Mouse (Mus musculus): ENCODE measurements around the gene Castor1.
A peak's percentile ranks its signal among the peaks of the same experiment; 100 is the strongest.

Castor1 gene

DNA sequence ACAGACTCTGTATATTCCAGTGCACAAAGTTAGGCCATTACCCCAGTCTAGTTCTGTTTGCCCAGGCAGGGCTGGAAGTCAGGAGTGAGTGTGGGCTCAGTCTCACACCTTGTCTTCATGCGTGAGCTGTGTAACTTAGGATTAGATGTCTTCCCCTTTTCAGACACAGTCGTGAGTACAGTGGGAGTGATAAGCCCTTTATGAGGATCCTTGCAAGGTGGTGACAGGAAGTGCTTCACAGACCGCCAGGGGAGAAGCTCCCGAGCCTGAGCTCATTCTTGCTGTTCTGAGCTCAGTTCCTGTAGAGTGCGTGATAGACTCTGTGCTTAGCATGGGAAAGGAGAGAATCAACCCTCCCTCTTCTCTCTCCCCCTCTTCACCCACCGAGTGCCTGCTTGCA lies 11.5 kb upstream of the Castor1 start:
- no peak for DNase-seq (ENCODE audit: low read depth, low spot score)

DNA sequence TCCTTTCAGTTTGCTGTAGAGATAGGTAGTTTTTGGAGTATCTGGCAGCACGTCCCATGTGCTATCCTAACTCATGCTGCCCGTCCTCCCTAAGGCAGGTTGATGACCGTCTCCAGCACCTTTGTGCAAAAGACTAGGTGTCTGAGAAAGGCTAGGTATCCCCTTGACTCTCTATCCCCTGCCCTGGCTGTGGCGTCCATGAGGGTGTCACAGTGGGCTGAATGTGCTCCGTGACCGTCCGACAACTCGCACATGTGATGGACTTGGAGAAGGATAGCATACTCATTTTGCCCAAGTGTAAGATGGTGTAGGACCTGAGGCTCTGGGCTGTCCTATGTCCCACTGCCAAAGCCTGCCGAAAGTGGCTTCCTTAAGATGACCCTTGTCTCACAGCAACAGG lies 10.4 kb upstream of the Castor1 start:
- DNase-seq (ENCODE audit: low read depth, low spot score): no peak

- no peak for DNase-seq (ENCODE audit: low read depth, low spot score)
These were observed 8.5 kb upstream of the Castor1 start for GRCm38 (mm10) chr11:4209556-4209955.

DNA sequence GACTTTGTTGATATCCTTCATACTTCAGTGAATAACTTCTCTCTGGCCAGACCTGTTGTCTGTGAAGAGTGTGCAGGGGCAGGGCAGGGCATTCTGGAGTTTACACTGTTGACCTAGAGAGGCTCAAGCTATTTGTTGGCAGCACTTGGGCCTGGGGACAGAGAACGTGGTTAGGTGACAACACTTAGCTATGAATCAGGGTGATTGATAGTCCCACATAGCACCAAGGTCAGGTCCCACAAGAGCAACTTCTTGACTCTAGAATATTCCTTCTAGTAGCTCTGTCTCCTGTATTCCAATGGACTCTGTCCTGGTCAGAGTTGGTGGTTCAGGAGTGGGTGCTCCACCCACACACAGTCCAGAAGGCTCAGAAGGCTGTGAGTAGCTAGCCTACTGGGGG lies 7.2 kb upstream of the Castor1 start:
- no peak for DNase-seq (ENCODE audit: low read depth, low spot score)

- no peak for DNase-seq (ENCODE audit: low read depth, low spot score)
These were observed 4.9 kb upstream of the Castor1 start for GRCm38 (mm10) chr11:4213107-4213506.

DNA sequence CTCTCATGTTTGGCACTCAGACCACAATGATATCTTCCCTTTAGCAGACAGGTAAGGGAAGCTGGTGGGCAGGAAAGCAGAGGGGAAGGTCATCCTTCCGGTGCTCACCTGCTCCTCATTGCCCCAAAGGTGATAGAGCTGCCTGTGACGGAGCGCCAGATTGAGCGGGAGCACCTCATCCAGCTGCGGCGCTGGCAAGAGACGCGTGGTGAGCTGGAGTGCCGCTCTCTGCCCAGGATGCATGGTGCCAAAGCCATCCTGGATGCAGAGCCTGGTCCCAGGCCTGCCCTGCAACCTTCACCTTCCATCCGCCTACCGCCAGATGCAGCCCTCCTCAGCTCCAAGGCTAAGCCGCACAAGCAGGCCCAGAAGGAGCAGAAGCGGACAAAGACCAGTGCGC lies 3.5 kb upstream of the Castor1 start:
- DNase-seq (ENCODE audit: low read depth, low spot score): no peak

DNA sequence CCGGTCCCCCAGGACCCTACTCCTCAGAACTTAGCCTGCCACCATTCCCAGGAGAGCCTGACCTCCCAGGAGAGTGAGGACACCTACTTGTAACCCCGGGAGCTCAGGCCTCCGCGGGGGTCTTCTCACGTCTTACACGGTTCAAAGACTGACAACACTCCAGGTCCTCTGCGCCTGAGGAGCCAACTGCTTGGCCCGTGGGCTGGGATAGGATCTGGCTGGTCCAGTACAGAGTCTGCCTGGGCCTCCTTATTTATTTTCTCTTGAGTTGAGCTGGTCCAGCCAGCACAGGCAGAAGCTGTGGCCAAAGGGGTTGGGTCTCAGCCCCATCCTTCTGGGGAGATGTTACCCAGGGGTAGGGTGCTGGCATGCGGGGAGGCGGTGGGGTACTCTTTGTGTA lies 3.0 kb upstream of the Castor1 start:
- no peak for DNase-seq (ENCODE audit: low read depth, low spot score)

GRCm38 (mm10) chr11:4216248-4217000 lies 1.6 kb upstream of the Castor1 start:
- no peak for DNase-seq (ENCODE audit: low read depth, low spot score)

GRCm38 (mm10) chr11:4218637-4219036 lies 612 bp downstream of the Castor1 start:
- no peak for DNase-seq (ENCODE audit: low read depth, low spot score)

DNA sequence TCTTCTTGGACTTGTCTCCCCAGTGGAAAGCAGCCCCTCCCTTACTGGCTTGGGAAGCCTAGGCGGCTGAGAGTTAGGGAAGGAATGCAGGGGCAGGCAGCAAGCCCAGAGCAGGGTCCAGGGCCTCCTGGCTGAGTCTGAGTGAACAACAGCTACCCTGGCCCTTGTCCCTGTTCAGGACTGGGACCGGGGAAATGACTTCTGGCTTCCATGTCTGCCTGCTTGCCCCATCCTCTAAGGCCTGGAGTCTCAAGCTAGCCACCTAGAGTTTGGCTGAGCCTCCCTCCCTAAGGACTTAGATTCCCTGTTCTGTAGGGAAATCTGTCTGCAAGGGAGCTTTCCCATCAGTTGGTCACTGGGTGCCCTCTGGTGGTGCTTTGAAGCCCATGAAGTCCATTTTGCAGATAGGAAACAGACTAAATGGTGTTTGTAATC lies 1.3 kb downstream of the Castor1 start:
- DNase-seq (ENCODE audit: low read depth, low spot score): peak; percentile 37

- DNase-seq (ENCODE audit: low read depth, low spot score): no peak
These were observed 1.9 kb downstream of the Castor1 start for GRCm38 (mm10) chr11:4219908-4220307.

- DNase-seq (ENCODE audit: low read depth, low spot score): peak; percentile 20
These were observed 2.7 kb downstream of the Castor1 start for GRCm38 (mm10) chr11:4220443-4221400.

DNA sequence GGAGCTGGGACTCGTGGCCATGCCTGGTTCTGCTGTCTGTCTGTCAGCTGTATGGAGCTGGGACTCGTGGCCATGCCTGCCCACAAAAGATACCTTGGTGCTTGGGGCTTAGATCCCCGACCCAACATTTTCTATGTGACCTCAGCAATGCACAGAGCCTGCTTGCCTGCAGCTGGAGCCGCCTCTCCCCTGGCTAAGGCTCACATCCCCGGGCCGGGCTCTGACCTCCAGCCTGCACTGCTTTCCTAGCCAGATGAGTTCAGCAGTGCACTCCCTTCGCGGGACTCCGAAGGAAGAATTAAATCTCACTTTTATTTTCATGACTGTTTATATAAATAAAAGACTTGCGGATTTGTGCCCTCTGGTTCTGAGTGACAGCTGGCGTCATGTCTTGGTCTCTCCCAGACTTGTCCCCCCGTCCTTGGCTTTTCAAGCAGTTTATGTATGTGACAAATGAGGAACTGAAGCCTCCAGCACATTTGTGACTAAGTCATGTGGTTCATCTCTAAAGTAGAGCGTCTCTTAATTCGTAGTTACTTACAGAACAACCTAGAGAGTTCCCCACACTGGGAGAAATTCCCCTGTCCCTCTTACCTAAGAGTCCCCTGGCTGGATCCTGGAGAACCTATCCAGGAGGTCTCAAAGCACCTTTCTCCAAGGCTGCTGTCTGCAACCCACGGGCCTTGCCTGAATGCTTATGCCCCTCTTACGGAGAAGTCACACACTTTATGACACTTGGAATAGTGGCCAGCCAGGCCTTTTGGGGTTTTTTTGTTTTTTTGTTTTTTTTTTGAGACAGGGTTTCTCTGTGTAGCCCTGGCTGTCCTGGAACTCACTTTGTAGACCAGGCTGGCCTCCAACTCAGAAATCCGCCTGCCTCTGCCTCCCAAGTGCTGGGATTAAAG lies 4.3 kb downstream of the Castor1 start:
- DNase-seq (ENCODE audit: low read depth, low spot score): no peak

DNA sequence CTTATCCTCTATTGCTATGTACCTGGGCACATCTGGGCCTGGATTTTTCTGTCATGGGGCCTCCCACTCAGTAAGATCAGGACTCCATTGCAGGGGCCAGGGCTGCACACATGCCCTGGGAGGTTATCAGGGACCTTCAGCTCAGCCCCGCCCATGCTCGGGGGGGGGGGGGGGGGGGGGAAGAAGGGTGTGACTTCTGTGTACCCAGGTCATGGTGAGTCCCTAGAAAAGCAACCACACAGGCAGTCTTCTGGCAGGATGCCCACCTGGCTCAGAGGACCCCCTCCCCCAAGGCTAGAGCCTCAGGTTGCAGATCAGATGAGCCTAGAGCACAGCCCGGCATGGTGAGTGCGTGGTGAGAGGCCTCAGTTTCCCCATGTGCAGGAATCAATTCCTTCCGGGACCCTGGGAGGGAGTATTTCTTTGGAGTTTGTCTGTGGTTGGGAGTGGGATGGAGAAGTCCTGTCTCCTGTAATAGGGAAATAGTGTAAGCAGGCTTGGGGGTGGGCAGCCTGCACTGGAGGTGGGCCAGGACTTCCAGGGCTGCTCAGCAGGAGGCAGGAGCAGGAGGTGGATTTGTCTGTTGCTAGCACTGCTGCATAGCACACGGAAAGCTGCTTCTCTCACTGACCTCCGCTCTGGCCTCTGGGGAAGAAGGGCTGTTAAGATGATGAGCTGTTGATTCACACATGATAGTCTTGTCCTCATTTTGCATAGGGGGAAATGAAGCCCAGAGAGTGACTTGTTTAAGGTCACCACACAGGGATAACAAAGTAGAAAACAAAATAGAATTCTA lies 5.6 kb downstream of the Castor1 start:
- no peak for DNase-seq (ENCODE audit: low read depth, low spot score)

DNA sequence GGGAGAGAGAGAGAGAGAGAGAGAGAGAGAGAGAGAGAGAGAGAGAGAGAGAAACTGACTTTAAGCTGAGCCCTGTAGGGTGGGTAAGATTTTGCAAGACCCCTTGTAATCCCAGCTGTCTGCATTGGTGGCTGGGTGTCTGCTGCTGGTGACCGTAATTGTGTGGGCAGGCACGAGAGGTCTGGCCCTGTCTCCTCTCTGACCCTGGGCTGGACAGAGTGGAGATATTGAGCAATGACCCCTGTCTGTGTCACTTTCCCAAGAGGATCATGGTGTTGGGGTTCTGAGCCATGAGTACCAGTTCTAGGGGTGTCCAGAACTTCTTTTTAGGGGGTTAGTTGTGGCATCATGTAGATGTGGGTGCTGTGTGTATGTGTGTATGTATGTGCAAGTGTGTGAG lies 6.2 kb downstream of the Castor1 start:
- DNase-seq (ENCODE audit: low read depth, low spot score): no peak

DNA sequence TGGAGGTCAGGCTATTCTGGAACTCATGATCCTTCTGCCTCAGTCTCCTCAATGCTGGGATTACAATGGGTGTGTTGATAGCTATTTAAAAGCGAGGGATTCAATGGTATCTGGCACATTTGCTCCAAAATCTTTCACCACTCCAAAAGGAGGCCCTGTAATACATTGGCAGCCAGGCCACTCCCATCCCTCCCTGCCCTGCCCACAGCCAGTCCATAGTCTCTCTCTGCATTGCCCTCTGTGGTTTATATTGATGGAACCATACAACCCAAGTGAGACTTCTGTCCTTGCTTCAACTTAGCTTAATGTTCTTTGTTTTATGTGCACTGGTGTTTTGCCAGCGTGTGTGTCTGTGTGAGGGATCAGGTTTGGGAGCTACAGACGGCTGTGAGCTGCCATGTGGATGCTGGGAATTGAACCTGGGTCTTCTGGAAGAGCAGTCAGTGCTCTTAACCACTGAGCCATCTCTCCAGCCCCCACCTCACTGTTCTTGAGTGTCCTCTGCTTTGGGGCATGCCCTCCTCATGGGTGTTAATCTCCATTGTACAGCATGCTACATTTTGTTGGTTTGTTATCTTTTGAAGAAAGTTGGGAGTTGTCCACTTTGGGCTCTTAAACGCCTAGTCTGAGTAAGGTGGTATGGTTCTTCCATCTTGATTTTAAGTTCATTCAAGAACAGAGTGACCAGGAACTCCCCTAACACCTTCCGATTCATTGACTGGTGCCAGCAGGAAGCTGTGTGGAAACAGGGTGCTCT lies 8.7 kb downstream of the Castor1 start:
- no peak for DNase-seq (ENCODE audit: low read depth, low spot score)

GRCm38 (mm10) chr11:4228463-4228862 lies 10.4 kb downstream of the Castor1 start:
- DNase-seq (ENCODE audit: low read depth, low spot score): no peak

- no peak for DNase-seq (ENCODE audit: low read depth, low spot score)
These were observed 11.8 kb downstream of the Castor1 start for GRCm38 (mm10) chr11:4229841-4230240.

GRCm38 (mm10) chr11:4231435-4231834 lies 13.4 kb downstream of the Castor1 start:
- no peak for DNase-seq (ENCODE audit: low read depth, low spot score)

DNA sequence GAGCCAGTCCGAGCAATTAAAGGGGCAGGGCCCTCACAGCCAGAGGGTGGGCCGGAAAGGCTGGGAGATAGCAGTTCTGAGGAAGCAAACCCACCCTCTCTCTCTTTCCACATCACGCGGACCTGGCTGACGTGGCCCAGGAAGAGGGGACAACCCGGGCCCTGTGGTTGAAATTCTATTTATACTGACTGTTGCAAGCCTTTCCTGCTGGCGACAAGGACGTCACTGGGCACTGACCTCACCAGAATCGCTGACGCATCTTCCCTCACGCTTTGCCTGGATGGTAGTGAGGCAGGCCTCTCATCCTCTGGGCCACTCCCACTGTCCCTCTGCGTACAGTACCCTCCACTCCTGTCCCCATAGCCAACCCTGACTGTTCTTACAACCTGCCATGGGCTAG lies 14.6 kb downstream of the Castor1 start:
- DNase-seq (ENCODE audit: low read depth, low spot score): no peak
